Mouse (Mus musculus) kidney, postnatal 36 days (tissue): Measurements from ENCODE around the gene Zfp507.

Experiments used
- DNase-seq, 2 experiments: peaks; one replicate each; pipeline ENCODE4 v3.0.0; 2021 to 2022; ENCODE audit warnings: mixed read lengths in 2 of 2

Gene Zfp507

GRCm38 (mm10) chr7:35802906-35803595 is at the start of gene Zfp507:
Gene Zfp507, minus strand, starts transcription at chr7:35803003.
- DNase-seq = peak; percentile 89 to 94

GRCm38 (mm10) chr7:35850426-35850825 is 47.6 kb upstream of the Zfp507 start:
- DNase-seq = no peak

- no peak for DNase-seq
Observed at GRCm38 (mm10) chr7:35848526-35848925, 45.7 kb upstream of the Zfp507 start.

- no peak for DNase-seq
Observed at GRCm38 (mm10) chr7:35840504-35840903, 37.7 kb upstream of the Zfp507 start.

GRCm38 (mm10) chr7:35836851-35837250 is 34.0 kb upstream of the Zfp507 start:
- peak; percentile 37 to 60 for DNase-seq

- no peak for DNase-seq
Observed at GRCm38 (mm10) chr7:35836415-35836814, 33.6 kb upstream of the Zfp507 start.

- DNase-seq = no peak
Observed at GRCm38 (mm10) chr7:35830119-35830518, 27.3 kb upstream of the Zfp507 start.

GRCm38 (mm10) chr7:35823906-35824305 is 21.1 kb upstream of the Zfp507 start:
- DNase-seq = peak in 1 of 2 experiments; percentile 14

- no peak for DNase-seq
Observed at GRCm38 (mm10) chr7:35822320-35822719, 19.5 kb upstream of the Zfp507 start.

GRCm38 (mm10) chr7:35821357-35821756 is 18.6 kb upstream of the Zfp507 start:
- no peak for DNase-seq

- peak; percentile 59 to 71 for DNase-seq
Observed at GRCm38 (mm10) chr7:35819486-35819885, 16.7 kb upstream of the Zfp507 start.

GRCm38 (mm10) chr7:35814759-35815551 is 12.2 kb upstream of the Zfp507 start:
- peak in 1 of 2 experiments; percentile 22 for DNase-seq

- no peak for DNase-seq
Observed at GRCm38 (mm10) chr7:35813306-35813705, 10.5 kb upstream of the Zfp507 start.

- peak; percentile 39 to 62 for DNase-seq
Observed at GRCm38 (mm10) chr7:35810736-35811135, 7.9 kb upstream of the Zfp507 start.

GRCm38 (mm10) chr7:35804206-35804605 is 1.4 kb upstream of the Zfp507 start:
- no peak for DNase-seq

GRCm38 (mm10) chr7:35802201-35802905 is 450 bp downstream of the Zfp507 start:
- peak; percentile 16 to 29 for DNase-seq

- DNase-seq = peak; percentile 13 to 46
Observed at GRCm38 (mm10) chr7:35796123-35796522, 6.7 kb downstream of the Zfp507 start.

GRCm38 (mm10) chr7:35794145-35794664 is 8.6 kb downstream of the Zfp507 start:
- no peak for DNase-seq

- no peak for DNase-seq
Observed at GRCm38 (mm10) chr7:35792150-35792848, 10.5 kb downstream of the Zfp507 start.

- no peak for DNase-seq
Observed at GRCm38 (mm10) chr7:35790926-35791325, 11.9 kb downstream of the Zfp507 start.

GRCm38 (mm10) chr7:35790201-35790600 is 12.6 kb downstream of the Zfp507 start:
- peak; percentile 8 to 64 for DNase-seq

- DNase-seq = no peak
Observed at GRCm38 (mm10) chr7:35785579-35785978, 17.2 kb downstream of the Zfp507 start.
